Mouse (Mus musculus): Measurements from ENCODE around the gene Bhlhe40.

DNA sequence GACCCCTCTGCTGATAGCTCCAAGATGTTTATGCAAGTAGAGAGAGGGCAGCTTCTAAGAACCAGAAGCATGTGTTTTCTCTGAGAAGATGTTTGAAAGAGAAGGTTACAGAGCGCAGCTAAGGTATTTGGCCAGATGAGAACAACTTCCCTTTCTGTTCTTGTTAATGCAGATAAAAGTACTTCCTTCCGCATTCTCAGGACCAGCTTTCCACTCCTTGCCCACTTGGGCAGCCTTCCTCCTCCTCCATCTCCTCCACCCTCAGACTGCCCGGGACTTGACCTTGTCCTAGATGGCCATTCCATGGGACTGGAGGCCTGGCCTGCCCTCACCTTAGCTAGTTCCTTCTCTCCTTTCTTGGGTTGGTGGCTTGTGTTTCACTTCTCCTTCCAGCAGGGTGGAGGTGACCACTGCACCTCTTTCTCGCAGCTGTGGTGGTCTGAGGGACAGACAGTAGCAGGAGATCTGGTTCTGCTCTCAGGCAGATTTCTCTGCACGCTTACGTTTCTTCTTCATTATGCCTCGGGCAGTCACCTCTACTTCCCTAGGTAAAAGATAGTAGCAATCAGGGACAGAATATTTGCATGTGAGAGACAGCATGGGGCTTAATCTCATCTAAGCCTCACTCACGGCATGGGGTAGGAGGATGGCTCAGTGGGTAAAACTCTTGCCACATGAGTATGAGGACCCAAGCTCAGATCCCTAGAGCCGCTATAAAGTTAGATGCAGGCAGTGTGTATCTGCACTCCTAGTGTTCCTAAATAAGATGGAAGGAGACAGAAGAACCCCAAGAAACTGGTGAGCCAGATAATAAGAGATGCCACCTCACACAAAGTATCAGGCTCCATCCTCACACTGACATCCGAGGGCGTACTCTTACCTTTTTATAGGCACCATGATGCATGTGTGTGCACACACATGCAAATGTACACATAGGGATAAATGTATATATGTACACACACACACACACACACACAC lies 35.7 kb downstream of the Bhlhe40 start:
- TF ChIP-seq CTCF (IDR thresholded peaks at IDR 0.05) (no peak), POLR2A (IDR thresholded peaks at IDR 0.05; ENCODE audit: insufficient read depth, low read depth, low read length) (no peak), EP300 (IDR thresholded peaks at IDR 0.05; ENCODE audit: insufficient read depth, low read depth, low read length) (no peak)

Data from heart, adult 2 months (tissue).